Mouse (Mus musculus) ES-E14 (cell line): ENCODE data around the gene Vapb.

Experiments used
- CHD2 ChIP-seq: IDR thresholded peaks from 2 replicates; pipeline ENCODE4 v1.6.1; 2014; ENCODE audit warnings: mild to moderate bottlenecking, low read depth, low read length, inconsistent platforms
- HCFC1 ChIP-seq: IDR thresholded peaks from 2 replicates; pipeline ENCODE4 v1.6.1; 2012; ENCODE audit warnings: low read length, inconsistent platforms, borderline replicate concordance; ENCODE audit not compliant: insufficient read depth
- MAFK ChIP-seq: IDR thresholded peaks from 2 replicates; pipeline ENCODE4 v1.6.1; 2014; ENCODE audit warnings: mild to moderate bottlenecking, low read depth, low read length, inconsistent platforms; ENCODE audit not compliant: insufficient read depth
- ZC3H11A ChIP-seq: IDR thresholded peaks from 2 replicates; pipeline ENCODE4 v1.6.1; 2012; ENCODE audit warnings: low read depth, mild to moderate bottlenecking, inconsistent platforms, low read length, borderline replicate concordance
- ZNF384 ChIP-seq: IDR thresholded peaks from 2 replicates; pipeline ENCODE4 v1.6.1; 2012; ENCODE audit warnings: low read depth, low read length, inconsistent platforms

GRCm38 (mm10) chr2:173714620-173715218 is 22.6 kb upstream of the Vapb start:
- TF ChIP-seq HCFC1: no peak
- no peak for TF ChIP-seq MAFK
- TF ChIP-seq ZNF384: no peak
- TF ChIP-seq CHD2: no peak
- no peak for TF ChIP-seq ZC3H11A
